Mouse (Mus musculus): ENCODE data around the gene Fam83g. TPM values are rescaled to one million over a fixed set of nuclear protein-coding genes. Genes with fewer than 3 reads are reported as not detected.
A peak's percentile ranks its signal among the peaks of the same experiment; 100 is the strongest.
"Not testable (repeated sequence)": the region's sequence is repeated elsewhere in the genome, so short reads cannot be mapped to it uniquely, and the experiment has no call there.

Fam83g gene
- polyA plus RNA-seq (2016; fragmentation: Nextera tagmentation; extraction: Ambion mirVana), result 0.47 and 0.79 TPM in 2 replicates

- peak; percentile 53; the same call in 1 of the 2 replicates for ATAC-seq (ENCODE audit: low FRiP score)
- H3K4me2 ChIP-seq, result peak within 1 kb of the TSS; percentile 61
- peak within 1 kb of the TSS; percentile 43 for H3K4me3 ChIP-seq (replicated peaks)
- no peaks in the 10 kb centered on the region for H3K36me3 ChIP-seq (replicated peaks)
- H3K9ac ChIP-seq, result peak within 1 kb of the TSS; percentile 29
- H3K27me3 ChIP-seq, result peaks cover 44% of the 10 kb centered on the region
- H3K4me1 ChIP-seq, result peaks cover 12% of the 10 kb centered on the region
- no peaks in the 10 kb centered on the region for H3K9me3 ChIP-seq
- WGBS, result 1% methylated on average over 76 of the region's 76 CpGs
- H3K27ac ChIP-seq, result no peak within 1 kb of the TSS
These were observed at the start of gene Fam83g for GRCm38 (mm10) chr11:61683907-61684731. Gene Fam83g, plus strand, starts transcription at chr11:61684091.

- not testable (repeated sequence) for H3K9me3 ChIP-seq; H3K36me3 ChIP-seq (replicated peaks); H3K27ac ChIP-seq; H3K4me3 ChIP-seq (replicated peaks); H3K4me2 ChIP-seq; ATAC-seq (ENCODE audit: low FRiP score); H3K27me3 ChIP-seq; H3K4me1 ChIP-seq; H3K9ac ChIP-seq
- WGBS, result 90% methylated on average over 4 of the region's 4 CpGs
These were observed 47.6 kb upstream of the Fam83g start for GRCm38 (mm10) chr11:61636309-61636708.

- H3K9ac ChIP-seq, result no peak overlapping the region
These were observed 46.5 kb upstream of the Fam83g start for GRCm38 (mm10) chr11:61637413-61637812.

GRCm38 (mm10) chr11:61637856-61638255 lies 46.0 kb upstream of the Fam83g start:
- Histone ChIP-seq H3K4me1 (no peaks in the 10 kb centered on the region), H3K9me3 (no peaks in the 10 kb centered on the region), H3K4me3 (replicated peaks) (no peak overlapping the region), H3K4me2 (no peak overlapping the region), H3K27ac (no peak overlapping the region), H3K36me3 (replicated peaks) (no peaks in the 10 kb centered on the region), H3K27me3 (no peaks in the 10 kb centered on the region), H3K9ac (no peak overlapping the region)
- ATAC-seq (ENCODE audit: low FRiP score), result no peak
- WGBS, result 86% methylated on average over 3 of the region's 3 CpGs

More at GRCm38 (mm10) chr11:61637413-61637812, 46.5 kb upstream of the Fam83g start:
- Histone ChIP-seq H3K36me3 (replicated peaks) (no peaks in the 10 kb centered on the region), H3K9me3 (no peaks in the 10 kb centered on the region), H3K27ac (no peak overlapping the region), H3K4me1 (no peaks in the 10 kb centered on the region), H3K4me2 (no peak overlapping the region), H3K27me3 (no peaks in the 10 kb centered on the region), H3K4me3 (replicated peaks) (no peak overlapping the region)
- no peak for ATAC-seq (ENCODE audit: low FRiP score)
- WGBS, result 61% methylated on average over 1 of the region's 1 CpGs

GRCm38 (mm10) chr11:61638764-61639536 lies 44.9 kb upstream of the Fam83g start:
- Histone ChIP-seq H3K9me3 (no peaks in the 10 kb centered on the region), H3K27me3 (no peaks in the 10 kb centered on the region), H3K36me3 (replicated peaks) (no peaks in the 10 kb centered on the region), H3K4me3 (replicated peaks) (no peak overlapping the region), H3K27ac (no peak overlapping the region), H3K9ac (no peak overlapping the region), H3K4me2 (no peak overlapping the region), H3K4me1 (no peaks in the 10 kb centered on the region)
- 80% methylated on average over 12 of the region's 12 CpGs for WGBS
- ATAC-seq (ENCODE audit: low FRiP score), result no peak

- no peak overlapping the region for H3K4me3 ChIP-seq (replicated peaks)
- no peaks in the 10 kb centered on the region for H3K27me3 ChIP-seq
- no peak for ATAC-seq (ENCODE audit: low FRiP score)
- H3K9me3 ChIP-seq, result no peaks in the 10 kb centered on the region
- no peak overlapping the region for H3K27ac ChIP-seq
- no peaks in the 10 kb centered on the region for H3K4me1 ChIP-seq
- WGBS, result 94% methylated on average over 6 of the region's 6 CpGs
- no peak overlapping the region for H3K9ac ChIP-seq
- H3K4me2 ChIP-seq, result no peak overlapping the region
- no peaks in the 10 kb centered on the region for H3K36me3 ChIP-seq (replicated peaks)
These were observed 44.2 kb upstream of the Fam83g start for GRCm38 (mm10) chr11:61639601-61640177.

GRCm38 (mm10) chr11:61640585-61640984 lies 43.3 kb upstream of the Fam83g start:
- H3K4me3 ChIP-seq (replicated peaks); H3K36me3 ChIP-seq (replicated peaks); H3K27ac ChIP-seq; H3K4me2 ChIP-seq; H3K4me1 ChIP-seq; ATAC-seq (ENCODE audit: low FRiP score); H3K9me3 ChIP-seq; H3K9ac ChIP-seq; H3K27me3 ChIP-seq: not testable (repeated sequence)
- WGBS, result 78% methylated on average over 9 of the region's 9 CpGs

GRCm38 (mm10) chr11:61642106-61642505 lies 41.8 kb upstream of the Fam83g start:
- Histone ChIP-seq H3K27ac (no peak overlapping the region), H3K4me1 (no peaks in the 10 kb centered on the region), H3K4me3 (replicated peaks) (no peak overlapping the region), H3K9me3 (no peaks in the 10 kb centered on the region), H3K36me3 (replicated peaks) (no peaks in the 10 kb centered on the region), H3K27me3 (no peaks in the 10 kb centered on the region), H3K4me2 (no peak overlapping the region), H3K9ac (no peak overlapping the region)
- ATAC-seq (ENCODE audit: low FRiP score), result no peak
- WGBS, result 88% methylated on average over 7 of the region's 7 CpGs

GRCm38 (mm10) chr11:61643184-61643961 lies 40.5 kb upstream of the Fam83g start:
- no peaks in the 10 kb centered on the region for H3K36me3 ChIP-seq (replicated peaks)
- no peak overlapping the region for H3K4me3 ChIP-seq (replicated peaks)
- H3K27ac ChIP-seq, result no peak overlapping the region
- H3K27me3 ChIP-seq, result no peaks in the 10 kb centered on the region
- no peak for ATAC-seq (ENCODE audit: low FRiP score)
- H3K9ac ChIP-seq, result no peak overlapping the region
- WGBS, result 86% methylated on average over 5 of the region's 5 CpGs
- no peaks in the 10 kb centered on the region for H3K4me1 ChIP-seq
- no peak overlapping the region for H3K4me2 ChIP-seq
- no peaks in the 10 kb centered on the region for H3K9me3 ChIP-seq

- ATAC-seq (ENCODE audit: low FRiP score), result no peak
- no peak overlapping the region for H3K27ac ChIP-seq
- WGBS, result 72% methylated on average over 11 of the region's 11 CpGs
- no peaks in the 10 kb centered on the region for H3K36me3 ChIP-seq (replicated peaks)
- H3K4me3 ChIP-seq (replicated peaks), result no peak overlapping the region
- no peaks in the 10 kb centered on the region for H3K27me3 ChIP-seq
- no peaks in the 10 kb centered on the region for H3K4me1 ChIP-seq
- H3K4me2 ChIP-seq, result no peak overlapping the region
- no peak overlapping the region for H3K9ac ChIP-seq
- H3K9me3 ChIP-seq, result no peaks in the 10 kb centered on the region
These were observed 39.1 kb upstream of the Fam83g start for GRCm38 (mm10) chr11:61644576-61645326.

GRCm38 (mm10) chr11:61645357-61645857 lies 38.5 kb upstream of the Fam83g start:
- H3K4me2 ChIP-seq, result no peak overlapping the region
- 74% methylated on average over 5 of the region's 5 CpGs for WGBS
- no peak overlapping the region for H3K4me3 ChIP-seq (replicated peaks)
- H3K4me1 ChIP-seq, result no peaks in the 10 kb centered on the region
- H3K27ac ChIP-seq, result no peak overlapping the region
- no peaks in the 10 kb centered on the region for H3K36me3 ChIP-seq (replicated peaks)
- no peaks in the 10 kb centered on the region for H3K27me3 ChIP-seq
- ATAC-seq (ENCODE audit: low FRiP score), result no peak
- no peak overlapping the region for H3K9ac ChIP-seq
- no peaks in the 10 kb centered on the region for H3K9me3 ChIP-seq

All from forebrain, embryonic 12.5 days (tissue).